Mouse (Mus musculus) brain, embryonic 14.5 days (tissue): ENCODE measurements at regions not wholly inside any gene's neighbourhood (a gene's known extent, or its start where the extent isn't known, plus 50 kb on each side); places are given as distances from the start of the nearest gene placed in this dataset.

Experiments
- DNase-seq: peaks from one replicate; pipeline ENCODE4 v3.0.0-alpha.2; 2011; ENCODE audit warnings: low read depth
- CTCF ChIP-seq: fragments of 200-500 bp; IDR thresholded peaks from 2 replicates; pipeline ENCODE4 v1.5.1; 2012; ENCODE audit warnings: inconsistent platforms, mild to moderate bottlenecking, moderate library complexity, borderline replicate concordance; ENCODE audit not compliant: insufficient read depth, insufficient read length; ENCODE audit errors: extremely low read depth
- POLR2A ChIP-seq: fragments of 200-500 bp; IDR thresholded peaks from 2 replicates; pipeline ENCODE4 v1.6.1; 2012; ENCODE audit warnings: mild to moderate bottlenecking, inconsistent platforms, borderline replicate concordance; ENCODE audit not compliant: poor library complexity, insufficient read depth, insufficient read length, severe bottlenecking; ENCODE audit errors: extremely low read depth

GRCm38 (mm10) chr2:147789877-147790276, 256.9 kb downstream of the Foxa2 start:
- TF ChIP-seq CTCF (no peak), POLR2A (no peak)
- no peak for DNase-seq

- no peak for TF ChIP-seq POLR2A
- TF ChIP-seq CTCF = peak; percentile 77; the same call in 1 of the 2 replicates
These were observed 257.5 kb downstream of the Foxa2 start for GRCm38 (mm10) chr2:147789268-147789667.

GRCm38 (mm10) chr2:147788001-147788400, 258.8 kb downstream of the Foxa2 start:
- DNase-seq = peak; percentile 24
- peak; percentile 36; the same call in 1 of the 2 replicates for TF ChIP-seq CTCF
- TF ChIP-seq POLR2A = no peak

More at GRCm38 (mm10) chr2:147789268-147789667, 257.5 kb downstream of the Foxa2 start:
- DNase-seq = peak; percentile 85

- no peak for DNase-seq
- TF ChIP-seq POLR2A (no peak), CTCF (no peak)
These were observed 264.3 kb downstream of the Foxa2 start for GRCm38 (mm10) chr2:147782496-147782895.

GRCm38 (mm10) chr2:147776316-147776715, 270.5 kb downstream of the Foxa2 start:
- no peak for DNase-seq
- TF ChIP-seq POLR2A = no peak
- no peak for TF ChIP-seq CTCF

- DNase-seq = no peak
- TF ChIP-seq CTCF = no peak
- no peak for TF ChIP-seq POLR2A
These were observed 274.2 kb downstream of the Foxa2 start for GRCm38 (mm10) chr2:147772579-147772978.

- TF ChIP-seq CTCF = no peak
These were observed 293.7 kb downstream of the Foxa2 start for GRCm38 (mm10) chr2:147753089-147753488.

GRCm38 (mm10) chr2:147751831-147752230, 294.9 kb downstream of the Foxa2 start:
- DNase-seq = peak; percentile 32
- TF ChIP-seq POLR2A (no peak), CTCF (no peak)

More at GRCm38 (mm10) chr2:147753089-147753488, 293.7 kb downstream of the Foxa2 start:
- no peak for DNase-seq

GRCm38 (mm10) chr2:147748006-147748405, 298.8 kb downstream of the Foxa2 start:
- TF ChIP-seq POLR2A (no peak), CTCF (no peak)
- DNase-seq = no peak

GRCm38 (mm10) chr2:147743908-147744307, 302.9 kb downstream of the Foxa2 start:
- TF ChIP-seq CTCF (no peak), POLR2A (no peak)
- no peak for DNase-seq

- DNase-seq = peak; percentile 73
- TF ChIP-seq POLR2A = no peak
- TF ChIP-seq CTCF = peak; percentile 80; the same call in 1 of the 2 replicates
These were observed 308.4 kb downstream of the Foxa2 start for GRCm38 (mm10) chr2:147738307-147738872.

GRCm38 (mm10) chr2:147727396-147727795, 319.4 kb downstream of the Foxa2 start:
- no peak for DNase-seq
- no peak for TF ChIP-seq POLR2A
- no peak for TF ChIP-seq CTCF
